Mouse (Mus musculus): ENCODE measurements around the gene Tstd3. TPM values are rescaled to one million over a fixed set of nuclear protein-coding genes. Genes with fewer than 3 reads are reported as not detected.
"Not testable (repeated sequence)": the region's sequence is repeated elsewhere in the genome, so short reads cannot be mapped to it uniquely, and the experiment has no call there.

Tstd3 gene
- polyA plus RNA-seq, 1 experiment from 2014 or later = 26.9 TPM

- DNase-seq (no peak), ATAC-seq (ENCODE audit: low FRiP score, low TSS enrichment) (no peak)
- Histone ChIP-seq H3K9ac (replicated peaks; ENCODE audit: low read length) (no peak overlapping the region), H3K36me3 (ENCODE audit: control insufficient read depth, insufficient read depth, low read length) (peaks cover 5% of the 10 kb centered on the region; the same call in 1 of the 2 replicates), H3K4me3 (replicated peaks; ENCODE audit: low read depth, low read length) (no peak overlapping the region), H3K9me3 (ENCODE audit: control insufficient read depth, low read length) (no peaks in the 10 kb centered on the region), H3K4me1 (ENCODE audit: control insufficient read depth, insufficient read depth, low read length) (peaks cover 6% of the 10 kb centered on the region; the same call in 1 of the 2 replicates), H3K4me2 (ENCODE audit: low read length) (no peak overlapping the region), H3K27ac (replicated peaks; ENCODE audit: low read depth, low read length) (no peak overlapping the region), H3K27me3 (ENCODE audit: control insufficient read depth, insufficient read depth, low read length) (no peaks in the 10 kb centered on the region)
- 89% methylated on average over 4 of the region's 4 CpGs for WGBS
Measured at GRCm38 (mm10) chr4:21763827-21764226, 3.2 kb downstream of the Tstd3 start.

- ATAC-seq (ENCODE audit: low FRiP score, low TSS enrichment) (no peak), DNase-seq (peak; percentile 8)
- H3K4me1 ChIP-seq (ENCODE audit: control insufficient read depth, insufficient read depth, low read length) = peaks cover 6% of the 10 kb centered on the region; the same call in 1 of the 2 replicates
- H3K9ac ChIP-seq (replicated peaks; ENCODE audit: low read length) = no peak overlapping the region
- H3K36me3 ChIP-seq (ENCODE audit: control insufficient read depth, insufficient read depth, low read length) = peaks cover 14% of the 10 kb centered on the region; the same call in 1 of the 2 replicates
- 89% methylated on average over 9 of the region's 9 CpGs for WGBS
- no peaks in the 10 kb centered on the region for H3K27me3 ChIP-seq (ENCODE audit: control insufficient read depth, insufficient read depth, low read length)
- no peak overlapping the region for H3K4me3 ChIP-seq (replicated peaks; ENCODE audit: low read depth, low read length)
- H3K4me2 ChIP-seq (ENCODE audit: low read length) = no peak overlapping the region
- no peak overlapping the region for H3K27ac ChIP-seq (replicated peaks; ENCODE audit: low read depth, low read length)
- no peaks in the 10 kb centered on the region for H3K9me3 ChIP-seq (ENCODE audit: control insufficient read depth, low read length)
Measured at GRCm38 (mm10) chr4:21761416-21762160, 5.4 kb downstream of the Tstd3 start.

GRCm38 (mm10) chr4:21758860-21759259 lies 8.2 kb downstream of the Tstd3 start:
- no peak overlapping the region for H3K4me2 ChIP-seq (ENCODE audit: low read length)
- peaks cover 14% of the 10 kb centered on the region; the same call in 1 of the 2 replicates for H3K36me3 ChIP-seq (ENCODE audit: control insufficient read depth, insufficient read depth, low read length)
- H3K4me1 ChIP-seq (ENCODE audit: control insufficient read depth, insufficient read depth, low read length) = no peaks in the 10 kb centered on the region
- ATAC-seq (ENCODE audit: low FRiP score, low TSS enrichment) (no peak), DNase-seq (no peak)
- no peaks in the 10 kb centered on the region for H3K9me3 ChIP-seq (ENCODE audit: control insufficient read depth, low read length)
- H3K9ac ChIP-seq (replicated peaks; ENCODE audit: low read length) = no peak overlapping the region
- no peak overlapping the region for H3K27ac ChIP-seq (replicated peaks; ENCODE audit: low read depth, low read length)
- H3K4me3 ChIP-seq (replicated peaks; ENCODE audit: low read depth, low read length) = no peak overlapping the region
- 61% methylated on average over 1 of the region's 1 CpGs for WGBS
- no peaks in the 10 kb centered on the region for H3K27me3 ChIP-seq (ENCODE audit: control insufficient read depth, insufficient read depth, low read length)

GRCm38 (mm10) chr4:21755123-21755789 lies 11.8 kb downstream of the Tstd3 start:
- Histone ChIP-seq H3K27ac (replicated peaks; ENCODE audit: low read depth, low read length) (no peak overlapping the region), H3K4me2 (ENCODE audit: low read length) (no peak overlapping the region), H3K9me3 (ENCODE audit: control insufficient read depth, low read length) (no peaks in the 10 kb centered on the region), H3K9ac (replicated peaks; ENCODE audit: low read length) (no peak overlapping the region), H3K4me3 (replicated peaks; ENCODE audit: low read depth, low read length) (no peak overlapping the region), H3K36me3 (ENCODE audit: control insufficient read depth, insufficient read depth, low read length) (peaks cover 19% of the 10 kb centered on the region; the same call in 1 of the 2 replicates), H3K4me1 (ENCODE audit: control insufficient read depth, insufficient read depth, low read length) (no peaks in the 10 kb centered on the region), H3K27me3 (ENCODE audit: control insufficient read depth, insufficient read depth, low read length) (no peaks in the 10 kb centered on the region)
- DNase-seq (no peak), ATAC-seq (ENCODE audit: low FRiP score, low TSS enrichment) (no peak)
- 73% methylated on average over 4 of the region's 4 CpGs for WGBS

GRCm38 (mm10) chr4:21745723-21746122 lies 21.3 kb downstream of the Tstd3 start:
- 86% methylated on average over 5 of the region's 5 CpGs for WGBS
- Histone ChIP-seq H3K4me1 (ENCODE audit: control insufficient read depth, insufficient read depth, low read length) (no peaks in the 10 kb centered on the region), H3K27me3 (ENCODE audit: control insufficient read depth, insufficient read depth, low read length) (no peaks in the 10 kb centered on the region), H3K27ac (replicated peaks; ENCODE audit: low read depth, low read length) (no peak overlapping the region), H3K4me2 (ENCODE audit: low read length) (no peak overlapping the region), H3K36me3 (ENCODE audit: control insufficient read depth, insufficient read depth, low read length) (peaks cover 33% of the 10 kb centered on the region), H3K9ac (replicated peaks; ENCODE audit: low read length) (no peak overlapping the region), H3K9me3 (ENCODE audit: control insufficient read depth, low read length) (no peaks in the 10 kb centered on the region), H3K4me3 (replicated peaks; ENCODE audit: low read depth, low read length) (no peak overlapping the region)
- no peak for DNase-seq
- ATAC-seq (ENCODE audit: low FRiP score, low TSS enrichment) = no peak

- H3K4me1 ChIP-seq (ENCODE audit: control insufficient read depth, insufficient read depth, low read length); H3K4me3 ChIP-seq (replicated peaks; ENCODE audit: low read depth, low read length); H3K4me2 ChIP-seq (ENCODE audit: low read length); H3K9me3 ChIP-seq (ENCODE audit: control insufficient read depth, low read length); H3K27ac ChIP-seq (replicated peaks; ENCODE audit: low read depth, low read length); DNase-seq; H3K9ac ChIP-seq (replicated peaks; ENCODE audit: low read length); H3K27me3 ChIP-seq (ENCODE audit: control insufficient read depth, insufficient read depth, low read length); ATAC-seq (ENCODE audit: low FRiP score, low TSS enrichment): not testable (repeated sequence)
- WGBS = 96% methylated on average over 8 of the region's 8 CpGs
- peaks cover 35% of the 10 kb centered on the region for H3K36me3 ChIP-seq (ENCODE audit: control insufficient read depth, insufficient read depth, low read length)
Measured at GRCm38 (mm10) chr4:21744142-21744541, 22.9 kb downstream of the Tstd3 start.

GRCm38 (mm10) chr4:21739169-21739568 lies 27.8 kb downstream of the Tstd3 start:
- DNase-seq (no peak), ATAC-seq (ENCODE audit: low FRiP score, low TSS enrichment) (no peak)
- no peaks in the 10 kb centered on the region for H3K4me1 ChIP-seq (ENCODE audit: control insufficient read depth, insufficient read depth, low read length)
- peaks cover 49% of the 10 kb centered on the region for H3K36me3 ChIP-seq (ENCODE audit: control insufficient read depth, insufficient read depth, low read length)
- H3K27ac ChIP-seq (replicated peaks; ENCODE audit: low read depth, low read length) = no peak overlapping the region
- H3K4me3 ChIP-seq (replicated peaks; ENCODE audit: low read depth, low read length) = no peak overlapping the region
- H3K27me3 ChIP-seq (ENCODE audit: control insufficient read depth, insufficient read depth, low read length) = no peaks in the 10 kb centered on the region
- H3K4me2 ChIP-seq (ENCODE audit: low read length) = no peak overlapping the region
- WGBS = 96% methylated on average over 4 of the region's 4 CpGs
- no peaks in the 10 kb centered on the region for H3K9me3 ChIP-seq (ENCODE audit: control insufficient read depth, low read length)
- H3K9ac ChIP-seq (replicated peaks; ENCODE audit: low read length) = no peak overlapping the region

GRCm38 (mm10) chr4:21727615-21728165 lies 39.3 kb downstream of the Tstd3 start, which contains the start of gene Ccnc:
Ccnc (plus strand) TSS chr4:21727701.
- peak within 1 kb of the TSS; percentile 89 for H3K9ac ChIP-seq (replicated peaks; ENCODE audit: low read length)
- H3K4me1 ChIP-seq (ENCODE audit: control insufficient read depth, insufficient read depth, low read length) = peaks cover 10% of the 10 kb centered on the region
- H3K9me3 ChIP-seq (ENCODE audit: control insufficient read depth, low read length) = no peaks in the 10 kb centered on the region
- ATAC-seq (ENCODE audit: low FRiP score, low TSS enrichment) (peak; percentile 96), DNase-seq (peak; percentile 95)
- peak within 1 kb of the TSS; percentile 80 for H3K4me3 ChIP-seq (replicated peaks; ENCODE audit: low read depth, low read length)
- under 1% methylated on average over 37 of the region's 37 CpGs for WGBS
- H3K4me2 ChIP-seq (ENCODE audit: low read length) = peak within 1 kb of the TSS; percentile 72
- H3K27ac ChIP-seq (replicated peaks; ENCODE audit: low read depth, low read length) = peak within 1 kb of the TSS; percentile 83
- no peaks in the 10 kb centered on the region for H3K27me3 ChIP-seq (ENCODE audit: control insufficient read depth, insufficient read depth, low read length)
- H3K36me3 ChIP-seq (ENCODE audit: control insufficient read depth, insufficient read depth, low read length) = peaks cover 1% of the 10 kb centered on the region

Measured in midbrain, embryonic 14.5 days (tissue).